Comparison of ENCODE assay signal across 8 mouse cellular contexts in genomic region chr7:56018972-56019929, GRCm38 (mm10). TPM values are rescaled to one million over a fixed set of nuclear protein-coding genes. Genes with fewer than 3 reads are reported as not detected.
DNase-seq lines count a peak whose midpoint lies in the region; ATAC-seq and TF ChIP-seq lines count a peak whose summit lies in the region.

No protein-coding gene starts in this region.

- H3K36me3 ChIP-seq in heart, embryonic 11.5 days (ENCODE audit: control insufficient read depth, insufficient read depth, low read length) = no peaks in the 10 kb centered on the region
- no peaks in the 10 kb centered on the region for H3K36me3 ChIP-seq in kidney, embryonic 15.5 days
- H3K36me3 ChIP-seq in liver, adult 2 months (ENCODE audit: control insufficient read depth, insufficient read depth, low read length) = no peaks in the 10 kb centered on the region

- H3K27me3 ChIP-seq in heart, embryonic 11.5 days (ENCODE audit: control insufficient read depth, insufficient read depth, low read length) = no peaks in the 10 kb centered on the region
- H3K27me3 ChIP-seq in kidney, embryonic 15.5 days = no peaks in the 10 kb centered on the region
- H3K27me3 ChIP-seq in liver, adult 2 months (ENCODE audit: control insufficient read depth, insufficient read depth, low read length) = no peaks in the 10 kb centered on the region

- H3K9me3 ChIP-seq in heart, embryonic 11.5 days (replicated peaks; ENCODE audit: control insufficient read depth, low read length) = no peaks in the 10 kb centered on the region
- H3K9me3 ChIP-seq in kidney, embryonic 15.5 days (replicated peaks) = no peaks in the 10 kb centered on the region

- peak overlapping the region; percentile 89 for H3K9ac ChIP-seq in heart, embryonic 11.5 days (ENCODE audit: low read depth, low read length)
- H3K9ac ChIP-seq in kidney, embryonic 15.5 days = peak overlapping the region; percentile 70
- peak overlapping the region; percentile 83 for H3K9ac ChIP-seq in liver, adult 2 months (ENCODE audit: low read depth, low read length)

- H3K27ac ChIP-seq in heart, embryonic 11.5 days (ENCODE audit: low read depth, low read length) = peak overlapping the region; percentile 73
- H3K27ac ChIP-seq in kidney, embryonic 15.5 days = no peak overlapping the region
- H3K27ac ChIP-seq in liver, adult 2 months (replicated peaks; ENCODE audit: insufficient read depth, low read depth, low read length) = no peak overlapping the region

- TF ChIP-seq CTCF in liver, adult 2 months (IDR thresholded peaks at IDR 0.05; ENCODE audit: low read depth, low read length) = no peak

- peak; percentile 50 for DNase-seq in CD4-positive, CD25-positive, alpha-beta regulatory T cell, adult 2 months (ENCODE audit: low read depth, low spot score)
- peak; percentile 84 for DNase-seq in brain, adult 2 months (ENCODE audit: low read depth, low spot score)
- DNase-seq in liver, adult 2 months (ENCODE audit: extremely low read depth, low read depth, low spot score) = peak; percentile 7
- DNase-seq in spleen, postnatal 4 days (ENCODE audit: low spot score in 2 of 2) = peak; percentile 75 to 88

- H3K4me2 ChIP-seq in heart, embryonic 11.5 days = peak overlapping the region; percentile 84
- peak overlapping the region; percentile 69 for H3K4me2 ChIP-seq in kidney, embryonic 15.5 days

- peak; percentile 63 for ATAC-seq in erythroblast, adult 5-6 weeks (replicated peaks; ENCODE audit: low FRiP score, poor library complexity, severe bottlenecking)
- ATAC-seq in heart, embryonic 11.5 days (replicated peaks; ENCODE audit: insufficient number of reproducible peaks, low FRiP score, low TSS enrichment) = peak; percentile 87
- peak; percentile 95 for ATAC-seq in kidney, embryonic 15.5 days (replicated peaks; ENCODE audit: low FRiP score)
- 0 out of 2 replicates have a peak, but pooled peaks have one; percentile 31 for ATAC-seq in monocyte, adult 5-6 weeks (replicated peaks; ENCODE audit: insufficient number of reproducible peaks, low FRiP score, low TSS enrichment, poor library complexity, severe bottlenecking)

- no peaks in the 10 kb centered on the region for H3K4me1 ChIP-seq in heart, embryonic 11.5 days (ENCODE audit: control insufficient read depth, insufficient read depth, low read length)
- H3K4me1 ChIP-seq in kidney, embryonic 15.5 days = peaks cover 8% of the 10 kb centered on the region; the same call in 1 of the 2 replicates
- 0 out of 2 replicates have a peak, but pooled peaks cover 3% of the 10 kb centered on the region for H3K4me1 ChIP-seq in liver, adult 2 months (ENCODE audit: control insufficient read depth, insufficient read depth, low read length)

- no peak for TF ChIP-seq POLR2A in liver, adult 2 months (IDR thresholded peaks at IDR 0.05; ENCODE audit: extremely low read depth, insufficient read depth, low read length)

- H3K79me2 ChIP-seq in liver, adult 2 months (ENCODE audit: control insufficient read depth, insufficient read depth, low read length) = no peaks in the 10 kb centered on the region

- peak overlapping the region; percentile 80 for H3K4me3 ChIP-seq in heart, embryonic 11.5 days (ENCODE audit: low read depth, low read length)
- peak overlapping the region; percentile 70 for H3K4me3 ChIP-seq in kidney, embryonic 15.5 days (replicated peaks)
- peak overlapping the region; percentile 76 for H3K4me3 ChIP-seq in liver, adult 2 months (ENCODE audit: insufficient read depth, low read depth, low read length)

- 1% methylated on average over 69 of the region's 71 CpGs for WGBS in heart, embryonic 11.5 days (ENCODE audit: insufficient replicate concordance)
- WGBS in kidney, embryonic 15.5 days = 1% methylated on average over 59 of the region's 71 CpGs
- 1% methylated on average over 71 of the region's 71 CpGs for WGBS in liver, adult 2 months

RNA-seq across cellular contexts. Expression of gene Nipa1, which starts 0.5 kb away (rescaled TPM):
- total RNA-seq in erythroblast, adult 5-6 weeks (2015; ENCODE audit: low replicate concordance) = 10.9 and 13.3 TPM in 2 replicates
- 21.0 and 26.6 TPM in 2 replicates for total RNA-seq in erythroblast, adult 5-6 weeks (2017; ENCODE audit: low replicate concordance)
- 4.4 and 5.4 TPM in 2 replicates for polyA plus RNA-seq in heart, embryonic 11.5 days (2014; fragmentation: Nextera tagmentation; extraction: Ambion mirVana)
- 5.8 and 6.5 TPM in 2 replicates for polyA plus RNA-seq in kidney, embryonic 15.5 days (2015; fragmentation: Nextera tagmentation; extraction: Ambion mirVana)
- 1.9 and 2.9 TPM in 2 replicates for total RNA-seq in liver, adult 2 months (2014; rRNA removed)
- polyA plus RNA-seq in liver, adult 2 months (2012; rRNA removed) = 0.98 and 1.1 TPM in 2 replicates
- total RNA-seq in monocyte, adult 5-6 weeks (2017) = 0.68 TPM in 1 of 3 replicates, not detected in the others

RNA-seq across cellular contexts. Expression of gene Herc2, which starts 30.7 kb away (rescaled TPM):
- total RNA-seq in erythroblast, adult 5-6 weeks (2015; ENCODE audit: low replicate concordance) = 37.7 and 81.3 TPM in 2 replicates
- 75.0 and 151 TPM in 2 replicates for total RNA-seq in erythroblast, adult 5-6 weeks (2017; ENCODE audit: low replicate concordance)
- 14.5 and 21.1 TPM in 2 replicates for polyA plus RNA-seq in heart, embryonic 11.5 days (2014; fragmentation: Nextera tagmentation; extraction: Ambion mirVana)
- 24.3 and 24.8 TPM in 2 replicates for polyA plus RNA-seq in kidney, embryonic 15.5 days (2015; fragmentation: Nextera tagmentation; extraction: Ambion mirVana)
- total RNA-seq in liver, adult 2 months (2014; rRNA removed) = 15.9 and 19.1 TPM in 2 replicates
- polyA plus RNA-seq in liver, adult 2 months (2012; rRNA removed) = 7.9 and 9.8 TPM in 2 replicates
- 61.9 to 106 TPM (median 66.8 TPM) in 3 replicates for total RNA-seq in monocyte, adult 5-6 weeks (2017)

RNA-seq across cellular contexts. Expression of gene Nipa2, which starts 57.0 kb away (rescaled TPM):
- total RNA-seq in erythroblast, adult 5-6 weeks (2015; ENCODE audit: low replicate concordance) = 27.9 and 35.1 TPM in 2 replicates
- total RNA-seq in erythroblast, adult 5-6 weeks (2017; ENCODE audit: low replicate concordance) = 22.0 and 30.4 TPM in 2 replicates
- 41.1 and 47.9 TPM in 2 replicates for polyA plus RNA-seq in heart, embryonic 11.5 days (2014; fragmentation: Nextera tagmentation; extraction: Ambion mirVana)
- polyA plus RNA-seq in kidney, embryonic 15.5 days (2015; fragmentation: Nextera tagmentation; extraction: Ambion mirVana) = 45.5 and 48.3 TPM in 2 replicates
- total RNA-seq in liver, adult 2 months (2014; rRNA removed) = 17.8 and 19.5 TPM in 2 replicates
- 7.2 and 9.3 TPM in 2 replicates for polyA plus RNA-seq in liver, adult 2 months (2012; rRNA removed)
- total RNA-seq in monocyte, adult 5-6 weeks (2017) = 45.5 to 55.8 TPM (median 54.9 TPM) in 3 replicates

Comparison
In these comparisons a context has a peak if more than half of its experiments do, and no peak if none do; other contexts are left out.
1. DNase-seq: peak in every context shown above with its lines; median percentile 84 in brain, adult 2 months; 82 in spleen, postnatal 4 days; 50 in CD4-positive, CD25-positive, alpha-beta regulatory T cell, adult 2 months; 7 in liver, adult 2 months.
2. ATAC-seq: peak in every context shown above with its lines; median percentile 95 in kidney, embryonic 15.5 days; 87 in heart, embryonic 11.5 days; 63 in erythroblast, adult 5-6 weeks; 31 in monocyte, adult 5-6 weeks.